Mouse (Mus musculus) stomach, embryonic 14.5 days (tissue): ENCODE data around the gene Arl15. TPM values are rescaled to one million over a fixed set of nuclear protein-coding genes. Genes with fewer than 3 reads are reported as not detected.

ENCODE experiments used
- ATAC-seq: fragments of 200-750 bp; cut with Nextera tagmentation; 2 replicates; pipeline ENCODE4 v1.8.0; 2017; ENCODE audit warnings: low read depth, moderate TSS enrichment; ENCODE audit not compliant: insufficient number of reproducible peaks, insufficient read depth, low FRiP score
- H3K27ac ChIP-seq: fragments of 300-500 bp; sonication (generic); 2 replicates; pipeline ENCODE4 v1.5.1; 2014; ENCODE audit warnings: mild to moderate bottlenecking, low read length, moderate library complexity, mixed read lengths
- H3K27me3 ChIP-seq: fragments of 300-500 bp; sonication (generic); 2 replicates; pipeline ENCODE4 v1.6.1; 2014; ENCODE audit warnings: low read length, control low read depth, mixed read lengths; ENCODE audit not compliant: control insufficient read depth, insufficient read depth
- H3K36me3 ChIP-seq: fragments of 300-500 bp; sonication (generic); 2 replicates; pipeline ENCODE4 v1.6.1; 2014; ENCODE audit warnings: mild to moderate bottlenecking, control low read depth, low read length, moderate library complexity, mixed read lengths; ENCODE audit not compliant: control insufficient read depth, insufficient read depth
- H3K4me1 ChIP-seq: fragments of 300-500 bp; sonication (generic); 2 replicates; pipeline ENCODE4 v1.6.1; 2014; ENCODE audit warnings: low read length, control low read depth, mixed read lengths; ENCODE audit not compliant: control insufficient read depth, insufficient read depth
- H3K4me2 ChIP-seq: fragments of 300-500 bp; sonication (generic); replicated peaks from 2 replicates; pipeline ENCODE4 v1.6.1; 2014; ENCODE audit warnings: low read depth, low read length, control low read depth
- H3K4me3 ChIP-seq: fragments of 300-500 bp; sonication (generic); 2 replicates; pipeline ENCODE4 v1.5.1; 2014; ENCODE audit warnings: low read depth, low read length, control low read depth
- H3K9ac ChIP-seq: fragments of 300-500 bp; sonication (generic); replicated peaks from 2 replicates; pipeline ENCODE4 v1.6.1; 2014; ENCODE audit warnings: low read depth, mild to moderate bottlenecking, control low read depth, low read length, moderate library complexity, mixed read lengths
- H3K9me3 ChIP-seq: fragments of 300-500 bp; sonication (generic); 2 replicates; pipeline ENCODE4 v1.6.1; 2016; ENCODE audit warnings: low read depth, low read length, control low read depth; ENCODE audit not compliant: control insufficient read depth
- WGBS: fragments of 180-500 bp; shearing (Covaris S2); extraction: QIAGEN DNeasy Blood & Tissue Kit; methylation state at CpG from one replicate; pipeline ENCODE4 v1.1.7; 2014; 5-methylcytosine and 5-hydroxymethylcytosine counted together
- polyA plus RNA-seq: library from polyadenylated mRNA; unstranded; fragments of >200 nt; fragmentation: Nextera tagmentation; extraction: Ambion mirVana; gene quantifications from 2 replicates; pipeline ENCODE4 v1.2.1, GENCODE M21; 2014

The Arl15 gene
- polyA plus RNA-seq, 1 experiment from 2014 or later = 12.0 TPM

- Histone ChIP-seq H3K36me3 (no peaks in the 10 kb centered on the region), H3K9ac (no peak overlapping the region), H3K27ac (no peak overlapping the region), H3K27me3 (no peaks in the 10 kb centered on the region), H3K4me2 (no peak overlapping the region), H3K4me1 (peaks cover 9% of the 10 kb centered on the region; the same call in 1 of the 2 replicates), H3K4me3 (no peak overlapping the region), H3K9me3 (no peaks in the 10 kb centered on the region)
- WGBS = 43% methylated on average over 19 of the region's 19 CpGs
- peak; percentile 49; the same call in 1 of the 2 replicates for ATAC-seq
Observed at GRCm38 (mm10) chr13:114118104-114118830, 324.0 kb downstream of the Arl15 start.

- WGBS = 88% methylated on average over 4 of the region's 4 CpGs
- Histone ChIP-seq H3K4me1 (peaks cover 9% of the 10 kb centered on the region; the same call in 1 of the 2 replicates), H3K36me3 (no peaks in the 10 kb centered on the region), H3K4me3 (no peak overlapping the region), H3K9me3 (no peaks in the 10 kb centered on the region), H3K9ac (no peak overlapping the region), H3K27me3 (no peaks in the 10 kb centered on the region), H3K27ac (no peak overlapping the region), H3K4me2 (no peak overlapping the region)
- ATAC-seq = no peak
Observed at GRCm38 (mm10) chr13:114119816-114120215, 325.5 kb downstream of the Arl15 start.

DNA sequence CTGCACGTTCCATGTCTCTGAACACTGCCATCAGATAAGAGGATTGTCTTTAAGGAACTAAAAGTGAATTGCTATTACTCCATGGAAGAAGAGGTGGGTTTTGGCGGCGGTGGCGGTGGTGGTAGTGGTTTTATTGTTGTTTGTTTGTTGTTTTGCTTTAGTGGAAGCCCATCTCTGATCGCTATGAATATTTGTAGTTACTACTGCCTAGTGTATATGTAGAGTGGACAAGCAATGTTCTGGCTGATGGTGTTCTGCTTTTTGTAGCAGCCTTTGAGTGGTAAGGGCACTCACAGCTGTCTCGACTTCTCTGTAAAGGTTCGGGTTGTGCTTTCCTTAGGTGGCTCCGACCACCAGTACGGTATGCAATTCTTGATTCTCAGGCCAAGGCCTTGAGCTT lies 327.3 kb downstream of the Arl15 start:
- Histone ChIP-seq H3K4me2 (no peak overlapping the region), H3K4me3 (no peak overlapping the region), H3K9me3 (no peaks in the 10 kb centered on the region), H3K4me1 (peaks cover 9% of the 10 kb centered on the region; the same call in 1 of the 2 replicates), H3K36me3 (no peaks in the 10 kb centered on the region), H3K9ac (no peak overlapping the region), H3K27me3 (no peaks in the 10 kb centered on the region), H3K27ac (no peak overlapping the region; the same call in 1 of the 2 replicates)
- WGBS = 79% methylated on average over 9 of the region's 9 CpGs
- no peak for ATAC-seq

GRCm38 (mm10) chr13:114123391-114123790 lies 329.1 kb downstream of the Arl15 start:
- H3K27ac ChIP-seq = no peak overlapping the region
- H3K36me3 ChIP-seq = no peaks in the 10 kb centered on the region
- no peak overlapping the region for H3K4me3 ChIP-seq
- H3K9ac ChIP-seq = no peak overlapping the region
- no peak overlapping the region for H3K4me2 ChIP-seq
- no peaks in the 10 kb centered on the region for H3K9me3 ChIP-seq
- peaks cover 4% of the 10 kb centered on the region; the same call in 1 of the 2 replicates for H3K4me1 ChIP-seq
- ATAC-seq = no peak
- no peaks in the 10 kb centered on the region for H3K27me3 ChIP-seq
- 83% methylated on average over 3 of the region's 3 CpGs for WGBS

DNA sequence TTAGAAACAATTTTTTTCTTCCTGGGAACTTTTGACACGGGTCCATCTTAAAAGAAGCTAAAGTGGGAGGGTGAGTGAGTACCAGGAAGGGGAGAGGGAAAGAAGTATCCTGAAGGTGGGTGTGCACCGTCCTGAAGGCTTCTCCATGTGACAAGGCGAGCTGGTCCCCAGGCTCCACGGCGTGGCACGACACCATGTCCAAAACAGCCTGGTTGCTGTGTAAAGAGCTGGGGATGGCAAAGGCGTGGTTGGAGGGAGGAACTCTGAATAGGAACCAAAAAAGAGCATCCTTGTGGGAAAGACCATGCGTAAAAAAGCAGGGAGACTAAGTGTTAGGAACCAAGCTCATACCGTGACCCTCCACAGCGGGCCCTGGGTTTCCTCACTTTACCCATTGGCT lies 330.1 kb downstream of the Arl15 start:
- Histone ChIP-seq H3K36me3 (no peaks in the 10 kb centered on the region), H3K9ac (no peak overlapping the region), H3K4me1 (no peaks in the 10 kb centered on the region), H3K27me3 (no peaks in the 10 kb centered on the region), H3K9me3 (no peaks in the 10 kb centered on the region), H3K4me2 (no peak overlapping the region), H3K4me3 (no peak overlapping the region), H3K27ac (no peak overlapping the region)
- WGBS = 87% methylated on average over 10 of the region's 10 CpGs
- no peak for ATAC-seq

DNA sequence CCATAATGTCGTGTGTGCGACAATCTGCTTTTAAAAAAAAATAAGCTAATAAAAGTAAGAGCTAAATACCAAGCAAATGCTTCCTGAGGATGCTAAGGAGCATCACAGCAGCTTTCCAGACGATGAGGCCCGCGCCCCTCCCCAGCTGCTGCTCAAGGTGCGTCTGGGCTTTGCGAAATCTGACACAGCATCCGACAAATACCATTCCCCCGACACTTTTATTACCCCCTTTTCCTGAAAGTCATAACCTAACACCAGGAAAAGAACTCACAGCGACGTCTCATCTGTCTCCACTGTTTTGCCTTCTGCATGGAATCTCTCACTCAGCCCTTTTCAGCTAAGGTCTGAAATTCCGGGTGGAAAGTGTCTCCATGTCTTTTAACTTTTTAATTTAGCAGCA lies 330.7 kb downstream of the Arl15 start:
- WGBS = 45% methylated on average over 12 of the region's 12 CpGs
- Histone ChIP-seq H3K4me3 (no peak overlapping the region), H3K36me3 (no peaks in the 10 kb centered on the region), H3K9ac (no peak overlapping the region), H3K27me3 (no peaks in the 10 kb centered on the region), H3K4me1 (no peaks in the 10 kb centered on the region), H3K27ac (no peak overlapping the region), H3K9me3 (no peaks in the 10 kb centered on the region), H3K4me2 (no peak overlapping the region)
- ATAC-seq = no peak

GRCm38 (mm10) chr13:114128366-114128765 lies 334.1 kb downstream of the Arl15 start:
- H3K36me3 ChIP-seq = no peaks in the 10 kb centered on the region
- H3K4me1 ChIP-seq = no peaks in the 10 kb centered on the region
- no peak overlapping the region for H3K4me2 ChIP-seq
- H3K9me3 ChIP-seq = no peaks in the 10 kb centered on the region
- no peaks in the 10 kb centered on the region for H3K27me3 ChIP-seq
- WGBS = 95% methylated on average over 2 of the region's 2 CpGs
- no peak overlapping the region for H3K27ac ChIP-seq
- no peak overlapping the region for H3K9ac ChIP-seq
- no peak for ATAC-seq
- H3K4me3 ChIP-seq = no peak overlapping the region

DNA sequence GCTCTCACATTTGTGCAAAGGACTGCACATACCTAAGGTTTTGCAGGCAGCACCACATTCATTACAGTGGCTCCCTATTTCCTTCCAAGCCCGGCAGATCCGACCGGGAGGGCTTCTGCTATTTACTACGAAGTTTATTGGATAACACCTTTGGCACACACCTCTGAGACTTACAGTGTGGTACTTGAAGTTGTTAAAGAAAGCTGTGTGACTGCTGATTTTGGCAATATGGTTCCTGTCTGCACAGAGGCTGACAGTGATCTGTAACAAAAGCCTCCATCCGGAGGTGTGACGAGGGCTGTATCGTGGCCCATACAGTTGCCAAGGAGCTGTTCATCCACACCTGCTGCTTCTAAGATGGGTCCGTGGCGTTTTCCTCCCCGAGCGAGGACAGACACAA lies 335.7 kb downstream of the Arl15 start:
- H3K4me1 ChIP-seq = no peaks in the 10 kb centered on the region
- H3K4me3 ChIP-seq = no peak overlapping the region
- H3K9ac ChIP-seq = no peak overlapping the region
- H3K27ac ChIP-seq = no peak overlapping the region
- no peaks in the 10 kb centered on the region for H3K27me3 ChIP-seq
- H3K9me3 ChIP-seq = no peaks in the 10 kb centered on the region
- H3K36me3 ChIP-seq = no peaks in the 10 kb centered on the region
- ATAC-seq = no peak
- no peak overlapping the region for H3K4me2 ChIP-seq
- 62% methylated on average over 11 of the region's 11 CpGs for WGBS
